Mouse (Mus musculus) cerebellum, postnatal 10 days (tissue): ENCODE data around the gene 2210016F16Rik.
A peak's percentile ranks its signal among the peaks of the same experiment; 100 is the strongest.
"Not testable (repeated sequence)": the region's sequence is repeated elsewhere in the genome, so short reads cannot be mapped to it uniquely, and the experiment has no call there.

ENCODE experiments used
- DNase-seq, 2 experiments: peaks; one replicate each; pipeline ENCODE4 v3.0.0; 2021; ENCODE audit warnings: mixed read lengths in 2 of 2

The 2210016F16Rik gene

GRCm38 (mm10) chr13:58384779-58385546 is at the start of gene 2210016F16Rik:
Gene 2210016F16Rik, minus strand, starts transcription at chr13:58385225.
- peak; percentile 81 to 82 for DNase-seq

DNA sequence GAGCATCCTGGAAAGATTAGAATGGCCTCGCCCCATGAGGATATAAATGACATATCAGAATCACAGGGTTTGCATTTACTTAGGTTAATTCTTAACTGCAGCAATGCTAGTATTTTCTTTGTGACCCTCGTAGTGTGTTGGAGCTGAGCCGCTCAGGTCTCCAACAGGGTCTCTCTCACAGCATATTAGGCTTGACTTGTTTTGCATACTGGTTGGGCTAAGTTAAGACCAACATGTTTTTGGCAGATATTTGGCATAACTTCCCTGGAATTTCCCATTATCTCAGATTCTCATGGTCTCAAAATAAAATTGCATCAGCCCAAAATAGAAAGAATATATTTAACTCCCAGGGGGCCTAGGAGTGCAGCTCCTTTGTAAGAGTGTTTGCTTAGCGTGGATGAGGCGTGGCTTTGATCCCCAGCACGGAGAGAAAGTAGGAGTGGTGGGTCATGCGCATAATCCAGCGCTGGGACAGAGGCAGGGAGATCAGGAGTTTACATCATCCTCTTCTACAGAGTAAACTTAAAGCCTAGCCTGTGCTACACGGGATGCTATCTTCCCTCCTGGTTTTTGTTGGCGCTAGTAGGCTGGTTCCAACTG is 38.1 kb upstream of the 2210016F16Rik start:
- DNase-seq = no peak

- DNase-seq = no peak
Measured at GRCm38 (mm10) chr13:58422242-58422641, 37.2 kb upstream of the 2210016F16Rik start.

- no peak for DNase-seq
Measured at GRCm38 (mm10) chr13:58421026-58421425, 36.0 kb upstream of the 2210016F16Rik start.

GRCm38 (mm10) chr13:58419266-58419665 is 34.2 kb upstream of the 2210016F16Rik start:
- DNase-seq = no peak

DNA sequence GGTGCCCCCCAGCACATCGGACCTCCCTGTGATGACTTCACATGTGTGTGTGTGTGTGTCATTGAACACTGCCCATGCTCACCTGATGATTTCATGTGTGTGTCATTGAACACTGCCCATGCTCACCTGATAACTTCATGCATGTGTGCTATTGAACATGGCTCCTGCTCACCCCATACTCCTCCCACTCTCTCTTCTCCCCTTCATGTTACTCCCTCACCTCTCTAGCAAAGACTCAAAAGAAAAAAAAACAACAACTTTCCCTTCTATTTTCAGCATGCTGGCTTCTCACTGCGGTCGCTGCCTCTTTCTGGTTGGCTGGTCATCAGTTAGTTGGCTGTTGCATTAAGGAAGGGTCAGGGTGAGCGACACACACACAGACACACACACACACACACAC is 33.6 kb upstream of the 2210016F16Rik start:
- DNase-seq = no peak

DNA sequence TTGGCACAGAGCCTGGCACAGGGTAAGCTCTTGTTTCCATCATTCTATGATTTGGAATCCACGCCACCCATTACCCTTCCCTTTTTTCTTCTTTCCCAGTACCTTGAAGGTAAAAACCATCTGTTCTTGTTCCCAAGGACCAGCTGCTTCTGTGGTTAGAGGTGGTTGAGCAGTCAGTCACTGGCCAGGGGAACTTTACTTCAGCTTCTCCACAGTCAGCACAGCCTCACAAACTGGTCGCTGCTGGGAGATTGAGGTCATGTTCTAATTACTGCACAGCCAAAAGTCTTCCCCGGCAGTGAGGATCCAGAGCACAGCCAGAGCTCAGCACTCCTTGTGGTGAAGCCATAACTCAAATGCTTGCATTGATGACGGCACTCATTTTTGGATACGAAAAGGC is 30.8 kb upstream of the 2210016F16Rik start:
- peak; percentile 18 to 21 for DNase-seq

- no peak for DNase-seq
Measured at GRCm38 (mm10) chr13:58415374-58415773, 30.3 kb upstream of the 2210016F16Rik start.

DNA sequence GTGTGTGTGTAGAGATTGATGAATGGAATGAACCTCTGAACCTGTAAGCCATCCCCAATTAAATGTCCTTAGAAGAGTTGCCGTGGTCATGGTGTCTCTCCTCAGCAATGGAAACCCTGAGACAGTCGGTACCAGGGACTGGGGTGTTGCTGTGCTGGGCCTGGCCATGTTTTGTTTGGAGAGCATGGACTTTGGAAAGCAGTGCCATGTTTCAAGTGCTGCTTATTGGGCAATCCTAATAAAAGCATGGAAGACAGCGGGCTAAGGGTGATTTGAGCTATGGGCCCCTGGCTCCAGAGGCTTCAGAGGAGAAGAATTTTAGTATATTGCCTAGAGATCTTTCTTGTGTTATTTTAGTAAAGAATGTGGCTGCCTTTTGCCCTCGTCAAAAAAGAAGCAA is 26.0 kb upstream of the 2210016F16Rik start:
- no peak for DNase-seq

DNA sequence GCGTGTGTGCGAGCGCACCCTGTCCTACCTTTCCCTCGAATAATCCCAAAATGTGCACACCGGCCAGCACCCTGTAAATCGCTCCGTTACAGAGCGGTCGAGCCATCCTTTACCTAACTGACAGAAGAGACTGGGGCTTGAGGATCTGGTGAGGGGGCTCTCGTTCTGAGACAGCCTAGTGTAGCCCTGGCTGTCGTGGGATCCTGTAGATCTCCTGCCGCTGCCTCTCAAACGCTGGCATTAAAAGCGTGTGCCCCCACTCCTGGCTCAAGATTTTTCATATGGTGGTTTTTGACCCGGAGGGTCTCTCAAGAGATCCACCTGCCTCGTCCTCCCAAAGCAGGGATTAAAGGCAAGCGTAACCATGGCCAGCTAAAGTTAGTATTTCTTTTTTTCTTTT is 18.2 kb upstream of the 2210016F16Rik start, which contains the start of gene Hnrnpk:
Hnrnpk (minus strand) TSS at position 101 of the 400 bp plus-strand sequence.
- DNase-seq = not testable (repeated sequence)

GRCm38 (mm10) chr13:58402744-58403110 is 17.7 kb upstream of the 2210016F16Rik start:
- no peak for DNase-seq

- DNase-seq = peak; percentile 99
Measured at GRCm38 (mm10) chr13:58402003-58402743, 17.1 kb upstream of the 2210016F16Rik start, which contains the start of gene Rmi1. Gene Rmi1, plus strand, starts transcription at chr13:58402248.

DNA sequence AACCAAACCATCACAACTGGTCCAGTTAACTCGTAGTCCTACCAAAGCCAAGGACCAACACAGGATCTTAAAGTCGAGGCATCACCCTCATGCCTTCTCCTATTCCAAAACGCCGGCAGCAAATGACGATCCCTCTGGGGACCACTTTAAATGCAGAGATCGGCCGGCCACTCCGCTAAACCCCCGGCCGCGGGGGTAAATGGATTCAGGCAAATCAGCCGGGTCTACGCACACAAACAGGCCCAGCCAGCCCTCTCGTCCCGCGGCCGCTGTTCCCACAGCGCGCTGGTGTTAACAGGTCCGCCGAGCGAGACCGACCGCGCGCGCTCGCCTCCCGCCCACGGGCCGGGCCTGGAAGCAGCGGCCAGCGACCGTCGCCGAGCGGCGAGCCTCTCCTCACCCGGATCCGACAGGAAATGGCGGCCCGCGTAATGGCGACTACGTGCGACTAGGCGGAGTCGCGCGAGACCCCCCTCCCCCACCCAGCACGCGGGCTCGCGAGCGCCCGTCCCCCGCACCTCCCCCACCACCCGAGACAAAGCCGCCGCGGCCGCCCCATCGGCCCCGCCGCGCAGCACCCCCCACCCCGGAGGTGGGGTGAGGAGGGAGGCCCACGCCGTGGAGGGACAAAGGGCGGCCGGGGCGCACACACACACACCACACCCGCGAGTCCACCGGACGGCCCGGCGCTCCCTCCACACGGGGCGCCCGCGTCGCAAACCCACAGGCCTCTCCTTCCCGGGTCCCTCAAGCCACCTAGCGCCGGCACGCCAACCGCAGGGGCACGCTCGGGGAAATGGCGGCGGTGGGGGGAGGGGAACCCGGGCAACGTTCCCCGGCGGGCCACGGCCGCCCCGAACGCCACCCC is 16.3 kb upstream of the 2210016F16Rik start:
- peak; percentile 95 to 96 for DNase-seq

DNA sequence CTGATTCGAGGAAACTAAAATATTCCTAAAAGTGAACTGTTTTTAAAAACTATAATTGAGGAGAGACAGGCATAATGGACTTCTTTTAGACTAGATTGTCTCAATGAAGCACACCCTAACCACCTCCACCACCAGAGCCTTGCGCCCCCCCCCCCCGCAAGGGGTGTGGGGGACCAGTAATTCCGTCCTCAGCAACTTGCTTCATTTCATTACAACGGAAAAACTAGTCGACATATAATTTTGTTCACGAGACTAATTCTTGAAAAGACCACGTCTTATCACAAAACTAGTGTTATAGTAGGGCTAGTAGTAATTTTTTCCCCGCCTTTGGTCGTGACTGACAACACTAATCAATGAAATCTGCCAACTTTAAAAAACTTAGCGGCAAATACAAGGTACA is 15.6 kb upstream of the 2210016F16Rik start:
- DNase-seq = peak; percentile 21 to 24

DNA sequence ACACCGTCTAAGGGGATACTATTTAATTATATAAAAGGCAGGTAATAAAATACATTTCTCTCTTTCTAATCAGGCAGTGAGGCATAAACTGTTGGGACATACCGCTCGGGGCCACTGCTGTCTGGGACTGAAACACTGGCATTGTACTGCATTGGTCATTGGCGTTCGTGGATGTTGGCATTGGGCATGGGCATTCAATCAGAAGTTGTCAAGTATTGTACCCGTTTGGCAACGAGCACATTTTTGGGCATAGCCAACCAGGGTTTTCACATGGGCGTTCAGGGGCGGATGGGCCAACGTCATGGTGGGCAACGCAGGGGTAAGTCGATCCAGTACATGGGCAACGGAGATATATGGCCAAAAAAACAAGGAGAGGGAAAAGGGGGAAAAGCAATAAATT is 12.6 kb upstream of the 2210016F16Rik start:
- peak in 1 of 2 experiments; percentile 25 for DNase-seq

DNA sequence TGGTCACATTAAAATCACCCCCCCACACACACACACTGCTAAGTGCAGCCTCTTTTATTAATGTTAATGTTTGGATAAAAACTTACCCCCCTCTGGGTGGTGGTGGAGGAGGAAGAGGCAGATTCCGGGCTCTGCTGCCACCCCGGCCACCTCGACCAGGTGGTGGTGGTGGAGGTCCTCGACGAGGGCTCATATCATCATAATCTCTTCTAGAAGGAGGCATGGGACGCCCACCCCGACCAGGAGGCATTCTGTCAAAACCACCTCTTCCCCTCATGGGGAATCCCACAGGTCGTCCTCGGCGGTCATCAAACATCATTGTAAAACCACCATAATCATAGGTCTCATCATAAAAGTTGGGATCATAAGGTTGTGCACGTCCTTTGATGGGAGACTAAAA is 9.4 kb upstream of the 2210016F16Rik start:
- peak in 1 of 2 experiments; percentile 14 for DNase-seq

DNA sequence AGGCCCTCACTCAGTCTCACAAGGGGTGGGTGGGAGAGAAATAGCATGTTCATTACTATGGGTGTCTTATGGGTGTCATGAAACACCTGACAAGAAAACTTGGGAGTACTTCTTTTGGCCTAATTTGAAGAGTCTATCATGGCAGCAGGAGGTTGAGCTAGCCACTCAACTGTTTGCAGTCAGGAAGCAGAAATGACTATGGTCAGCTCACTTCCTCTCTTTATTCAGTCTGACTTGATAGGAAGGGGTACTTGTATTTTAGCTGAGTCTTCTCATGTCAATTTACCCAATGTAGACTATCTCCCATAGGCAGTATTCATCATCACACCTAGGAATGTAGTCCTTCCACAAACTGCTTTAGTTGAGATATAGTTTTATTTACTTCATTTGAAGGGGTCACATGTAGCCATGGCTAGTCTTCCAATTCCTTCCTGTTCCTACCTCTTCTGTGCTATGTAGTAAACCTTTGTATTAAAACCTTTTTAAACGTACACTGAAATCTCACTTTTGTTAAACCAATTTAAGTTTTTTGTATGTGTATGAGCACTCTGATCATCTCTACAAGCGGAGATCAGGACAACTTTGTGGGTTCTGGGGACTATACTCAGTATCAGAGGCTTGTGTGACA is 4.4 kb upstream of the 2210016F16Rik start:
- DNase-seq = no peak

GRCm38 (mm10) chr13:58388379-58388778 is 3.4 kb upstream of the 2210016F16Rik start:
- no peak for DNase-seq

GRCm38 (mm10) chr13:58387948-58388347 is 2.9 kb upstream of the 2210016F16Rik start:
- peak; percentile 85 to 89 for DNase-seq

GRCm38 (mm10) chr13:58385547-58385920 is 509 bp upstream of the 2210016F16Rik start:
- DNase-seq = no peak

GRCm38 (mm10) chr13:58384371-58384770 is 654 bp downstream of the 2210016F16Rik start:
- no peak for DNase-seq

GRCm38 (mm10) chr13:58373153-58373470 is 11.9 kb downstream of the 2210016F16Rik start:
- no peak for DNase-seq
